Mouse (Mus musculus) kidney, postnatal 4 days (tissue): ENCODE results near the gene Ston1.

Experiments used
- DNase-seq, 2 experiments: peaks; one replicate each; pipeline ENCODE4 v3.0.0; 2021; ENCODE audit warnings: mixed read lengths in 2 of 2

Gene Ston1

GRCm38 (mm10) chr17:88627150-88627549 is 29.7 kb downstream of the Ston1 start:
- peak; percentile 40 to 51 for DNase-seq

GRCm38 (mm10) chr17:88628676-88629380 is 31.3 kb downstream of the Ston1 start:
- peak; percentile 77 to 83 for DNase-seq

- DNase-seq, result no peak
Observed at GRCm38 (mm10) chr17:88629381-88629759, 31.9 kb downstream of the Ston1 start.

GRCm38 (mm10) chr17:88629931-88630553 is 32.6 kb downstream of the Ston1 start:
- DNase-seq, result peak; percentile 50 to 68

- peak; percentile 74 to 81 for DNase-seq
Observed at GRCm38 (mm10) chr17:88630554-88630948, 33.1 kb downstream of the Ston1 start.

- no peak for DNase-seq
Observed at GRCm38 (mm10) chr17:88632631-88633030, 35.1 kb downstream of the Ston1 start.

- DNase-seq, result no peak
Observed at GRCm38 (mm10) chr17:88636076-88636475, 38.6 kb downstream of the Ston1 start.

GRCm38 (mm10) chr17:88636587-88636986 is 39.1 kb downstream of the Ston1 start:
- peak; percentile 36 to 51 for DNase-seq

GRCm38 (mm10) chr17:88641012-88641411 is 43.5 kb downstream of the Ston1 start:
- DNase-seq, result peak; percentile 83 to 85

- no peak for DNase-seq
Observed at GRCm38 (mm10) chr17:88641836-88642235, 44.4 kb downstream of the Ston1 start.

GRCm38 (mm10) chr17:88644876-88645275 is 47.4 kb downstream of the Ston1 start:
- DNase-seq, result no peak

GRCm38 (mm10) chr17:88645299-88645698 is 47.8 kb downstream of the Ston1 start:
- no peak for DNase-seq

- no peak for DNase-seq
Observed at GRCm38 (mm10) chr17:88647149-88647548, 49.7 kb downstream of the Ston1 start.

- peak; percentile 80 to 81 for DNase-seq
Observed at GRCm38 (mm10) chr17:88652010-88652409, 54.5 kb downstream of the Ston1 start.

GRCm38 (mm10) chr17:88652702-88653374 is 55.4 kb downstream of the Ston1 start:
- peak; percentile 87 to 88 for DNase-seq

- DNase-seq, result no peak
Observed at GRCm38 (mm10) chr17:88653375-88653769, 55.9 kb downstream of the Ston1 start.

- DNase-seq, result no peak
Observed at GRCm38 (mm10) chr17:88658510-88658909, 61.0 kb downstream of the Ston1 start.

- peak; percentile 16 to 24 for DNase-seq
Observed at GRCm38 (mm10) chr17:88666076-88666475, 68.6 kb downstream of the Ston1 start.

- peak; percentile 59 to 65 for DNase-seq
Observed at GRCm38 (mm10) chr17:88668452-88668851, 71.0 kb downstream of the Ston1 start, which contains the start of gene Gtf2a1l. Gtf2a1l (plus strand) TSS chr17:88668660.

- DNase-seq, result no peak
Observed at GRCm38 (mm10) chr17:88669921-88670320, 72.4 kb downstream of the Ston1 start.

GRCm38 (mm10) chr17:88670800-88671199 is 73.3 kb downstream of the Ston1 start:
- DNase-seq, result no peak

GRCm38 (mm10) chr17:88675310-88676309 is 78.1 kb downstream of the Ston1 start:
- DNase-seq, result no peak
